Mouse (Mus musculus) neural tube, embryonic 13.5 days (tissue): ENCODE results near the gene Slc5a10. TPM values are rescaled to one million over a fixed set of nuclear protein-coding genes. Genes with fewer than 3 reads are reported as not detected.

Experiments
- ATAC-seq: fragments of 200-750 bp; cut with Nextera tagmentation; 2 replicates; pipeline ENCODE4 v1.8.0; 2017; ENCODE audit warnings: low read depth, mild to moderate bottlenecking, moderate TSS enrichment, moderate library complexity
- H3K27ac ChIP-seq: fragments of 300-500 bp; sonication (generic); replicated peaks from 2 replicates; pipeline ENCODE4 v1.5.1; 2015; ENCODE audit warnings: moderate library complexity, mild to moderate bottlenecking, inconsistent platforms
- H3K27me3 ChIP-seq: fragments of 300-500 bp; sonication (generic); 2 replicates; pipeline ENCODE4 v1.6.1; 2015; ENCODE audit warnings: mild to moderate bottlenecking, inconsistent platforms
- H3K36me3 ChIP-seq: fragments of 300-500 bp; sonication (generic); 2 replicates; pipeline ENCODE4 v1.6.1; 2015; ENCODE audit warnings: mild to moderate bottlenecking, inconsistent platforms
- H3K4me1 ChIP-seq: fragments of 300-500 bp; sonication (generic); replicated peaks from 2 replicates; pipeline ENCODE4 v1.6.1; 2015; ENCODE audit warnings: inconsistent platforms
- H3K4me2 ChIP-seq: fragments of 300-500 bp; sonication (generic); 2 replicates; pipeline ENCODE4 v1.6.1; 2015; ENCODE audit warnings: inconsistent platforms, mild to moderate bottlenecking, moderate library complexity
- H3K4me3 ChIP-seq: fragments of 300-500 bp; sonication (generic); 2 replicates; pipeline ENCODE4 v1.5.1; 2015; ENCODE audit warnings: mild to moderate bottlenecking, inconsistent platforms
- H3K9ac ChIP-seq: fragments of 300-500 bp; sonication (generic); 2 replicates; pipeline ENCODE4 v1.6.1; 2015; ENCODE audit warnings: moderate library complexity, mild to moderate bottlenecking, inconsistent platforms
- H3K9me3 ChIP-seq: fragments of 300-500 bp; sonication (generic); 2 replicates; pipeline ENCODE4 v1.6.1; 2016; ENCODE audit warnings: inconsistent platforms
- WGBS: fragments of 180-500 bp; shearing (Covaris S2); methylation state at CpG from one replicate; pipeline ENCODE4 v1.1.7; 2015; 5-methylcytosine and 5-hydroxymethylcytosine counted together
- polyA plus RNA-seq: library from polyadenylated mRNA; unstranded; fragments of >200 nt; fragmentation: Nextera tagmentation; extraction: Ambion mirVana; gene quantifications from 2 replicates; pipeline ENCODE4 v1.2.1, GENCODE M21; 2015

The Slc5a10 gene
- polyA plus RNA-seq, 1 experiment from 2014 or later = not detected

DNA sequence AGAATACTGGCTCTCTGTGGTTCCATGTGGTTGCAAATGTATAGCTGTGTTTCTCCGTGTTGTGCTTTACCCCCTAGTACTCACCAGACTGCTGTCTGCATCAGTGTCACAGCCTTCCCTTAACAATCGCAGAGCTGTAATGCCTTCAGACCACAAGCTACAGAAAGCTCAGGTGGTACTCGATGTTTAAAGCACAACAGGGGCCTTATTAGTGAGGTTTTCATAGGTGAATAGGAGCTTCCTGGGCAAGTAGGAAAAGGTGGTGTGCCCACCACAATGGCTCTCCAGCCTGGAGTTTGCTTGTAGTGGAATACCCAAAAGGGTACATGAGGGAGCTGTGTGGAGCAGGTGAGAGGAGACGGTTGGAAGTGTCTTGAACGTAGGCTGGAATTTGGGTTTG, 68.4 kb downstream of the Slc5a10 start:
- 88% methylated on average over 5 of the region's 5 CpGs for WGBS
- Histone ChIP-seq H3K27me3 (no peaks in the 10 kb centered on the region), H3K9me3 (no peaks in the 10 kb centered on the region), H3K4me2 (no peak overlapping the region), H3K9ac (no peak overlapping the region), H3K4me3 (no peak overlapping the region), H3K36me3 (no peaks in the 10 kb centered on the region), H3K4me1 (no peaks in the 10 kb centered on the region), H3K27ac (no peak overlapping the region)
- ATAC-seq = no peak

DNA sequence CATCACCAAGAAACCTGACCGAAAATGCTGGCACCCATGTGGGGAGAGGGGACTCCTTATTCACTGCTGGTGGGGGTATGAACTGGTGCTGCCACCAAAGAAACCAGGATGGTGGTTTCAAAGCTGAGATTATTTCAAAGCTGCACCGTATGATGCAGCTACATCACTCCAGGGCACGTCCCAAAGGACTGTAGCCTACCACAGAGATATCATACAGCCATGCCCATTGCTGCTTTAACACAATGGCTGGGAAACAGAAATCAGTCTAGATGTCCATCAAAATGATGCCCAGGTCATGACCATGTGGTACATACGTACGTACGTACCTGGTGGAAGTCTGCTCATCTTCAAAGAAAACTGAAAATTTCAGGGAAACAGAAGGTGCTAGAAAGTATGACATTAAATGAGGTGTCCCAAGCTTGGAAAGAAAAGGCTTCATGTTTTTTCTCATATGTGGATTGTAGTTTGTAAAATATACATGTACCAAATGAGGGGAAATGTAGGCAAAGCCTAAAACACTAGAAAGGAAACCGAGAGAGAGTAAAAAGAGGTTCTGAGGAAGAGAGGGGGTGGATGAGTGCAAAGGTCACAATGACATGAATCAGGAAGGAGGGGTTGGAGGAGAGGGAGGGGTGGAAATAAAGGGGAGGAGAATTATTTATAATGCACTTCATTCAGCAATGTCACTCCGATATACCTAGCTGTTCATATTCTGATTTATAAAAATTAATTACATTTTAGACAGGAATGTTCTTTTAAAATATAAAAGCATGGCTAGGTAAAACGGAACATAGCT, 70.0 kb downstream of the Slc5a10 start:
- Histone ChIP-seq H3K4me3 (no peak overlapping the region), H3K27ac (no peak overlapping the region), H3K4me1 (no peaks in the 10 kb centered on the region), H3K4me2 (no peak overlapping the region), H3K36me3 (no peaks in the 10 kb centered on the region), H3K9ac (no peak overlapping the region), H3K27me3 (no peaks in the 10 kb centered on the region), H3K9me3 (no peaks in the 10 kb centered on the region)
- 83% methylated on average over 9 of the region's 9 CpGs for WGBS
- no peak for ATAC-seq

GRCm38 (mm10) chr11:61649626-61650025, 71.0 kb downstream of the Slc5a10 start:
- Histone ChIP-seq H3K27me3 (no peaks in the 10 kb centered on the region), H3K9me3 (no peaks in the 10 kb centered on the region), H3K4me1 (no peaks in the 10 kb centered on the region), H3K4me3 (no peak overlapping the region), H3K36me3 (no peaks in the 10 kb centered on the region), H3K9ac (no peak overlapping the region), H3K4me2 (no peak overlapping the region), H3K27ac (no peak overlapping the region)
- 89% methylated on average over 4 of the region's 4 CpGs for WGBS
- ATAC-seq = no peak

GRCm38 (mm10) chr11:61649163-61649580, 71.5 kb downstream of the Slc5a10 start:
- no peaks in the 10 kb centered on the region for H3K36me3 ChIP-seq
- 94% methylated on average over 5 of the region's 5 CpGs for WGBS
- no peaks in the 10 kb centered on the region for H3K27me3 ChIP-seq
- H3K27ac ChIP-seq = no peak overlapping the region
- no peaks in the 10 kb centered on the region for H3K4me1 ChIP-seq
- no peaks in the 10 kb centered on the region for H3K9me3 ChIP-seq
- H3K9ac ChIP-seq = no peak overlapping the region
- no peak for ATAC-seq
- no peak overlapping the region for H3K4me2 ChIP-seq
- no peak overlapping the region for H3K4me3 ChIP-seq

DNA sequence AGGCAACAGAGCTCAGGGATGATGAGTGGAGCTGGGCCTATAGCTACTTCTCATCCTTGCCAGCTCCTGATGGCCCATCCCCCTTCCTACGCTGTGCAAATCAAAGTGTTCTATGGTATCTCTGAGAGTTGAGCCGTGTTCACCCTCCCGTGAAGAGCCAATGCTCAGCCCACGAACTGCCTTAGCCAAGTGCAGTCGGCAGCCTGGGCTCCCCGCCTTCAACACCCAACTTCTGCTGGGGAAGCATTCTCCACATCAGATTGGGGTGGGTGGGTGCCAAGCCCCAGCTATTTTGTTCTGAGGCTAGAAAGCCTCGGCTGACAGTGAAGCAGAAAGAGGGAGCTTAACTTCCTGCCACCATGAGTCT, 71.9 kb downstream of the Slc5a10 start:
- Histone ChIP-seq H3K9me3 (no peaks in the 10 kb centered on the region), H3K4me1 (no peaks in the 10 kb centered on the region), H3K36me3 (no peaks in the 10 kb centered on the region), H3K27ac (no peak overlapping the region), H3K4me2 (no peak overlapping the region), H3K4me3 (no peak overlapping the region), H3K9ac (no peak overlapping the region), H3K27me3 (no peaks in the 10 kb centered on the region)
- no peak for ATAC-seq
- 84% methylated on average over 7 of the region's 7 CpGs for WGBS

DNA sequence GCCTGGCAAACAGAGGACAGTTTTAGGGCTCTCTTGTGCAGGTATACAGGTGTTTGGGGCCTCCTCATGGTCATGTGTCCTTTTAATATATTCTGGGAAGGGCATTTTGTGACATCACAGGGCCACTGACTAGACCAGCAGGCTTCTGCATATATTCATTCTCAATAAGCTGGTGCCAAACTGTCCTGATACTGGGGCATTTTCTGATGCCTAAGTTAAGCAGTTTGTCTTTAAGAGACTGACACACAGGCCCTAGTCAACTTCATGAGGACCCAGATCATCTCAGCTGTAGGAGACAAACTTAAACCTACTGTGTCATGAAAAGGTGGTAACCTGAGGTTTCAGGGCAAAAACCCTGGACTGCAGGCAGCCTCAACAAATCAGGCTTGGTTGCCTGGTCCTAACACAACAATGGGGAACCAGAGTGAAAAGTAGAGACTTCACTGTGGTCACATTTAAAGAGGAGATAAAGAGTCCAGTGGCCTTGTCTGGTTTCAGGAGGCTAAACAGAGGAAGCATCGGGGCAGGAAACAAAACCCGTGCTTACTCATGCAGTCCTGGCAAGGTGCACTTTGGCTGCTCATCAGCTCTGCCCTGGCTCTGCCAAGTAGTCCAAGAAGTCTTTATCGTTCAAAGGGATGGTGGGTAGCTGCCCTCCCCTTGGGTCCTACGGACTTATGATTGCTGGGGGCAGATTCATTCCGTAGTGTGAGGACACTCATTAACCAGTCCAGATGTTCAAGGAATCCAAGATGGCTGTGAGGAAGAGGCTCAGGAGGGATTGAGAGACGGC, 72.5 kb downstream of the Slc5a10 start:
- Histone ChIP-seq H3K27me3 (no peaks in the 10 kb centered on the region), H3K9ac (no peak overlapping the region), H3K4me3 (no peak overlapping the region), H3K9me3 (no peaks in the 10 kb centered on the region), H3K36me3 (no peaks in the 10 kb centered on the region), H3K4me1 (no peaks in the 10 kb centered on the region), H3K27ac (no peak overlapping the region), H3K4me2 (no peak overlapping the region)
- no peak for ATAC-seq
- WGBS = 90% methylated on average over 6 of the region's 6 CpGs

DNA sequence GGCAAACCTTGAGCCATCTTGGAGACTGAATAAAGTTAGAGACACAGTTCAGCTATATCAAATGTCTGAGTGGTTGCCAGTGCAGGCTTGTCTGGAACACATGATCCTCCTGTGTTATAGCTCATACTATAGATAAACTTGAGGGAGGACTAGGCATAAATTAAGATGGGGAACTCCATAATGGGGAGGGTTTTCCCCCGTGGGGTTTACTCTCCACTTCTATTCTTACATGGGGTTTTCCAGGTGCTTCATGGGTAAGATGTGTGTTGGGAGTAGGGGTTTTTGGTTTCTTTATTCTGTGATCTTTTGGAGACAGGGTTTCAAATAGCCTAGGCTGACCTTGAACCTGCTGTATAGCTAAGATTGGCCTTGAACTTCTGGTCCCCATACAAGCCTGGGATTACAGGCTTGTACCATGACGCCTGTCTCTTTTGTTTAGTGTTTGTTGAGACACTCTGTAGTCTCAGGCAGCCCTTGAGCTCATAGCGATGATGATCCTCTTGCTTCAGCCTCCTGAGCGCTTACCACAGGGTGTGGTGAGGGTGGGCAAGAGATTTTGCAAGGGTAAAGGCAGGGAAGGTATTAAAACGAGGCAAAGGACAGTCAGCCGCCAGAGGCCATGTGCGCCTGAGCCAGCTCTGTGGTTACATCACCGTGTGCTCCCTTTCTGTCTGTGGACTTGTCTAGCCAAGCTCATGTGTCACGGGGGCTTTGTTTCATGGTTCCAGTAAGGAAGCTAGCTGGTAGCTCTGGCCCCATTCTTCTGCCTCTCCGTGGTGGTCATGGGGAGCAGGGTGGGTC, 73.3 kb downstream of the Slc5a10 start:
- Histone ChIP-seq H3K4me3 (no peak overlapping the region), H3K27me3 (no peaks in the 10 kb centered on the region), H3K4me2 (no peak overlapping the region), H3K9ac (no peak overlapping the region), H3K9me3 (no peaks in the 10 kb centered on the region), H3K36me3 (no peaks in the 10 kb centered on the region), H3K27ac (no peak overlapping the region), H3K4me1 (no peaks in the 10 kb centered on the region)
- ATAC-seq = no peak
- WGBS = 72% methylated on average over 10 of the region's 10 CpGs

DNA sequence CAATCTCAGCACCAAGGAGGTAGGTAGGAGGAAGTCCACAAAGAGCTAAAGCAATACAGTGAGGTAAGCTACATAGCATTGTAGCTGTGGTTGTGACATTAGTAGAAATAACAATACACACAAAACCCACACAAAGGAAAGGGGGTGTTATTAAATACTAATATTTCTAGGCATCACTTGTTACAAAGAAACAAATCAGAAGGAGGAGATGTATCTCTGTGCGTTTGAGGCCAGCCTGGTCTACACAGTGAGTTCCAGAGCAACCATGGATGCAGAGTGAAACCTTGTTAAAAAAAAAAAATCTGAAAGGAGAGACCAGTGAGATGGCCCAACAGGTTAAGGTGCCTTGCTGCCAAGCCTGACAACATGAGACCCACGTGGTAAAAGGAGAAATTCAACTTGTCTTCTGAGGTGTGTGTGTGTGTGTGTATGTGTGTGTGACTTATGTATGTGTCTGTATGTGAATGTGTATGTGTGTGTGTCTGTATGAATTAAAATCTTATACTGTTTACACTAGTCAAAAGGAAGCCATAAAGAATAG, 74.1 kb downstream of the Slc5a10 start:
- Histone ChIP-seq H3K27ac (no peak overlapping the region), H3K36me3 (no peaks in the 10 kb centered on the region), H3K4me1 (no peaks in the 10 kb centered on the region), H3K9me3 (no peaks in the 10 kb centered on the region), H3K27me3 (no peaks in the 10 kb centered on the region), H3K4me3 (no peak overlapping the region), H3K9ac (no peak overlapping the region), H3K4me2 (no peak overlapping the region)
- no peak for ATAC-seq
- 58% methylated on average over 2 of the region's 2 CpGs for whole genome bisulfite sequencing

DNA sequence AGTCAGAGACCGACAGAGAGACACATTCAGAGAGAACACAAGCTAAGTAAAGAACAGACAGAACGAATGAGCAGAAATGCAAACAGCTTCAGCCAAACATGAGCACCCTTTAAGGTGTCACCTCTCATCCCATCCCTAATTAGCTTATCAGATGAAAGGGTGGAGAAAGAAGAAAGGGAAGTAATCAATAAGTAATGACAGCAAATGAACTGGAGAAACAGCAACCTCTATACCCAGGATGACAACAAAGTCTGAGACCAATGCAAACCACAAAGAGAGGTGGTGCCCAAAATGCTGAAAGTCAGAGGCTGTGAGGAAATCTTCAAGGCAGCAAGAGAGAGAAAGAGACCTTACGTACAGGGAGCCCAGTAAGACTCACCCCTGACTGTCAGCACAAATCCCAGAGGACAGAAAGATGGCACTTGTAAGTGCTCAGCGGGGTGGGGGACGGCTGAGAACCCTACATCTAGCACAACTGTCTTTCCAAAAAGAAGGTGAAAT, 75.2 kb downstream of the Slc5a10 start:
- no peaks in the 10 kb centered on the region for H3K4me1 ChIP-seq
- no peaks in the 10 kb centered on the region for H3K9me3 ChIP-seq
- no peak overlapping the region for H3K4me2 ChIP-seq
- no peaks in the 10 kb centered on the region for H3K36me3 ChIP-seq
- no peak overlapping the region for H3K4me3 ChIP-seq
- 77% methylated on average over 5 of the region's 5 CpGs for WGBS
- H3K9ac ChIP-seq = no peak overlapping the region
- H3K27me3 ChIP-seq = no peaks in the 10 kb centered on the region
- H3K27ac ChIP-seq = no peak overlapping the region
- ATAC-seq = no peak

DNA sequence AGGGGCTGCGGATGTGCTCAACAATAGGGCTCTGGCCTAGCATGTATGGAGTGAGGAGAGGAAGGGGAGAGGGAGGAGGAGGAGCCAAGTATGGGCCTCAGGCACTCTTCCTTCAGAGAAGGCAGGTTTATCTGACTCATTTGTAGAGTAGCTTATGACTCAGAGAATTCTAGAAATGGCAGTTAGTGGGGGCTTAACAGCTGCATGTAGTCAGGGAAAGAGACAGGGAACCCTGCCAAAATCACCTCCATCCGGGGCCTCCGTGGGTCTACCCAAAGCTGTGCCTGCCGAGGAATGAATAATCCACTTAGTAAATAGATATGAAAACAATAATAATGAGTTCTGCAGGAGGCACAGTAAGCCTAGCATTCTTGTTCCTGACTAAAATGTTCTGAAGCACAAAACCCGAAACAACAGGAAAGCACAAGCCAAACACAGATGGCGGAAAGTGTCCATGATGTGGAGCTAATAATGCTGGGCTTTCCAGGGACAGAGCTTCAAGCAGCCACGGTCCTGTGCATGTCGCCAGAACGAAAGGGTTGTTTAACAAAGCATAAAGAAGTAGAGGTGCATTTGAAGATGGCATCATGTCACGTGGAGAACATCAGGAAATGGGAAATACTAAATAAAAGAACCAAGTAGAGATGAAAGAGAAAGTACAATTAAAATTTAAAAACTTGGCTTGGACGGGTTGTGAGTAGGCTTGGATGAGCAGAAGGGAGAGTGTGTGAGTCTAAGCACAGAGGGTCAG, 75.9 kb downstream of the Slc5a10 start:
- H3K4me2 ChIP-seq = no peak overlapping the region
- H3K4me3 ChIP-seq = no peak overlapping the region
- no peaks in the 10 kb centered on the region for H3K27me3 ChIP-seq
- ATAC-seq = no peak
- H3K4me1 ChIP-seq = no peaks in the 10 kb centered on the region
- H3K27ac ChIP-seq = no peak overlapping the region
- no peaks in the 10 kb centered on the region for H3K9me3 ChIP-seq
- H3K9ac ChIP-seq = no peak overlapping the region
- WGBS = 81% methylated on average over 11 of the region's 11 CpGs
- H3K36me3 ChIP-seq = no peaks in the 10 kb centered on the region

GRCm38 (mm10) chr11:61643184-61643961, 77.3 kb downstream of the Slc5a10 start:
- no peaks in the 10 kb centered on the region for H3K4me1 ChIP-seq
- no peaks in the 10 kb centered on the region for H3K9me3 ChIP-seq
- WGBS = 81% methylated on average over 5 of the region's 5 CpGs
- no peak for ATAC-seq
- no peak overlapping the region for H3K4me2 ChIP-seq
- H3K9ac ChIP-seq = no peak overlapping the region
- H3K27me3 ChIP-seq = no peaks in the 10 kb centered on the region
- no peak overlapping the region for H3K4me3 ChIP-seq
- H3K36me3 ChIP-seq = no peaks in the 10 kb centered on the region
- no peak overlapping the region for H3K27ac ChIP-seq
